Mouse (Mus musculus) adrenal gland, postnatal 36 days (tissue): ENCODE measurements around the gene Efna5. TPM values are rescaled to one million over a fixed set of nuclear protein-coding genes. Genes with fewer than 3 reads are reported as not detected.

Source experiments
- DNase-seq, 2 experiments: peaks; one replicate each; pipeline ENCODE4 v3.0.0; 2021; ENCODE audit warnings: mixed read lengths in 1 of 2
- total RNA-seq, 2 experiments: library from RNA; stranded (reverse); gene quantifications; 2 replicates each; pipeline ENCODE4 v1.2.3; 2021

Gene Efna5
- total RNA-seq, 2 experiments from 2014 or later = 17.3 to 21.5 TPM

DNA sequence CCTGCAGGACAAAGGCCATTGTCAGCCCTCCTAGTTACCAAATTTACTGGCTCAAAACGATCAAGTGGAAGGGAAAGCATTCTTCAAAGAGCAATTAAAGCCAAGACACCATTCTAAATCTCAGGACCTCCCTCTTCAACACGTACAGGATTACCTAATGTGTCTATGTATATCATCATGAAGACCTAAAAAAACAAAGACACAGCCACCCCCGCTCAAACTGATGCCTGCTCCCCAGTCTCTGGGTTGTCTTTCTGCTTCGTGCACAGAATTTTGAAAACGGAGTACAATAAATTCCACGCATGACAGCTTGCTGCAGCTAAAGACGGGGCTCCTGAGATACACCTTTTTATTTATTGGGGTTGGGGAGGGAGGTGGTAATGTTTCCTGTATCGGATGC lies 133.7 kb downstream of the Efna5 start:
- DNase-seq = no peak

DNA sequence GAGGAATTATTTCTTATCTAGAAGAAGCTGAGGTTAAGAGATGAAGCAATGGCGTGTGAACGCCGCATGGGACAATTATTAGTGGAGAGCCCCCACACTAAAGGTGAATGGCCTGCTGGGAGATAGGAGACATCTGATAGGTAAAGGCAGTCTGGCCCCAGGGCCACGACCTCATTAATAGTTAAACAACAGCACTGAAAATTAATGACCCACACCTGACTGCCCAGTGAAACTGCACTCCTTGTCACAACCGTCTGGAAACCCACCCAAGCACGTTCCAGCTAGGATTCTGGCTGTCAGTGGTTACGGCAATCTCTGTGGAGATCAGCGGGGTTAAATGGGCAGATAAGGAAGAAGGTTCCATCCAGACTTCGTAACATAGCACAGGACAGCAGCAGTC lies 134.3 kb downstream of the Efna5 start:
- no peak for DNase-seq

DNA sequence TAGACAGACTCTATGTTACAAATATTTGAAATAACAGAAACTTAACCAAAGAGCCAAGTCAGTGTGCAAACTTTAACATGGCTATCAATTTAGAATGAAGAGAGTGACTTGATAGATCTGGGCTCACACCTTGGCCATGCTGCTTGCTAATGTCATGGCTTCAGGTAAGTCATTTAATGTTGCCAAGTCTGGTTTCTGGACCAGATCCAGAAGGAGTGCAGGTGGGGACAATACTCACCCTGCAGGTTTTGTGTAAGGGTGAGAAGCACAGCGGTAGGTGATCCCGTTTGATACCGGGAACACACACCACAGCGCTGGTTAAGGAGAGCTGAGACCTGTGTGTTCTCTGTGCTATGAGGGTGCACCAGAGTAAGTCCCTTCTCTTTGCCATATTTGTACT lies 135.8 kb downstream of the Efna5 start:
- DNase-seq = no peak

DNA sequence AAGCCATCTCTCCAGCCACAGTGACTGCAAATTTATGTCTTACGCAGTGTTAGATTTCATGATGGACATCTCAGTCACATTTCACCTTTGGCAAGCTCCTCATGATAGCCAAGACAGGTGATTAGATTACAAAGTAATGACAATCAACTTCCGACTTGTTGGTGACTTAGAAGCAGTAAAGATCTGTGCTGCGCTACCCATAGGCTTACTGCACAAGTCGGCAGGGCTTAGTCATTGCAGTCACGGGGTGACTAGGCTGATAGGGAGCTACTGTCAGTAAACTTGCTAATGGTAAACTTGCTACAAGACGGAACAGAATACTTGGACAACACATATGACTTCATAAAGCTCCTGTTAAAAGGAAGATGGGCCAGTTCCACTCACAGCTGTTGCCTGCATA lies 136.9 kb downstream of the Efna5 start:
- no peak for DNase-seq

DNA sequence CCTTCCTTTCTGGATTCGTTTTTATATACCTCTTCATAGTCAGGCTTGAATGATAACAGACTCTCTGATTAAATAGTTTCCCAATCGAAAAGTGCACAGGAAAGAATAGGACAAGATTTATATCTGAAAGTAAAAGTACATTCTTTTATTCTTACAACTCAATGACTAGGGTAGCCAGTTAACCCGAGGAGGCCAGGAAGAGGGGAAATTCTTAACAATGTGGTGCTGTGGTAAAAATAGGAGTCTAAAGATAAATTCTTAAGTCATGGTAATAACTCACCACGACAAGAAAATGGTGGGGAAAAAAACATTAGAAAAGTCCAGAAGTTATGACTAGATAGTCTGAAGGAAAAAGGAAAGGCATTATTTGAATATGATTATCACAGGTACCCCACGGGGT lies 139.4 kb downstream of the Efna5 start:
- no peak for DNase-seq

DNA sequence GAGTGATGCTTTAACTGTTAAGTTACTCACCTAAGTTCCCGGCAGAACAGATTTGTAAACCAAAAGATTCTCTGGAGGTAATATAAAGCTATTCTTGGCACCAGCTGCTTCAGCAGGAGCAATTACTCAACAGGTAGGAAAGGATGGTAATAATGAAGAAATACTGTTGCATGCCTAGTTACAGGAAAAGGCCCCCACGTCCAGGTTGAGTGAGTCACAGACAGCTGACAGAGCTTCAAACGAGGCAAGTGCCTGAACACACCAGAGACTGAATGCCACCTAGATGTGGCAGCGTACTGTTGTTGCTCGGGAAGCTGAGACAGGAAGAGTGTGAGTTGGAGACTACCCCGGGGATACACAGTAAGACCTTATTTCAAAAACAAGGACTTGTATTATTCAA lies 140.1 kb downstream of the Efna5 start:
- DNase-seq = no peak

DNA sequence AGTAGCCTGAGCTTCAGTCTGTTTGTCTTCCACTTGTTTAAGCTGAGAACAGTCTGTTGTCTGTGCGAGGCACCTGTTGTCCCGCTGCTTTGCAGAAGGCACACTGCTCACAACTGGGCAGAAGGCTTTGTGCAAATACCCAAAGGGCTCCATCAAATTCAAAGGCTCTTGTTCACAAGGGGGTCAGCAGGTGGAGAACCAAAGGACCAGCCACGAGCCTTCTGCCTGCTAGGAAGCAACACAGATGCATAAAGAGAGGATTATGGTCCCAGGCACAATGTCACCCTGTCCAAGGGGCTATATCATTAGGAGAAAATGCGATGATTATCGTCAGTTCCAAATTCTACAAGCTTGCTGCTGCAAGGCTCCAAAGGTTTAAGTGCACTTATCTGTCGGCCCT lies 141.1 kb downstream of the Efna5 start:
- DNase-seq = no peak

DNA sequence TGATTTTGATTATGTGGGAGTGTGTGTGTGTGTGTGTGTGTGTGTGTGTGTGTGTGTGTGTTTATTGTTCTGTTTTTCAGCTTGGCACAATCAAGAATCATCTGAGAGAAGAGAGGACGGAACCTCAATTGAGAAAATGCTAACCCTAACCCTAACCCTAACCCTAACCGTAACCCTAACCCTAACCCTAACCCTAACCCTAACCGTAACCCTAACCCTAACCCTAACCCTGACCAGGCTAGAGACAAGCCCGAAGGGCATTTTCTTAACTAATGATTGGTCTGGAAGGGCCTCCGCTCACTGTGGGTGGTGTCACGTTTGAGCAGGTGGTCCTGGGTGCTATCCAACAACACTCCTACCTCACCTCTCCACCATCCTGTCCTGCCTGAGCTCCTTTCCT lies 143.7 kb downstream of the Efna5 start:
- no peak for DNase-seq

DNA sequence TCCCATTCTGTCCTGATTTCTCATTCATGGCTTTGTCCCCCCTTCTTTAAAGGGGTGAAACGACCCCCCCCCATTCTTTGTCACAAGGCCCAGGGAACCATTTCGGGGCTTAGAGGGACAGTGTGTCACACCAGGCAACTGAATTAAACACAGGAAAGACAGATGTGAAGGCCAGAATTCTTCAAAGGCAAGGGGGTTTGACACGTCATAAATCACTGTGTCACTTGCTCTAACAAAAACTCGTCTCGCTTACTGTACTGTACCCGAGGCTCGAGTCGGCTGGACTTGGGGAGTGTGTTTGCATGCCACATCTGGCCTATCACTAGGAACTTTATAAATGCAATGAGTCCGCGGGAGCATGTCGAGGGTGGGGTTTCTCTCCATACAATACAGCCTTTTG lies 145.2 kb downstream of the Efna5 start:
- DNase-seq = no peak

DNA sequence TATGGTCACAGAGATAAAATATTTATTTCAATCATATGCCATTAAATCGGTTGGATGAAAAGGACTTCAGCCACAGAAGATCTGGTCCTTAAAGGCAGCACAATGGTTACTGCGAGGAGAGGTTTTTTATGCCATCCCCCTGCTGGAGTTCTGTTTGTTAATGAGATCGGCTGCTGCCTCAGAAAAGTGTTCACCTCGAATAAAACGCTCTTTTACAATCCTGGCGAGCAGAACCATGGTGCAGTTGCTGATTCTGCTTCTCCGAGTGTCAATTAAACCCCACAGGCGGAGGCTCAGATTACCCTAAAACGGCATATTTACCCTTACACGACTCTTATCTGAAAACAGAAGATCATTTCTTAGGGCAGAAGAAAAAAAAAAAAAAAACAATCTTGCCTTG lies 146.2 kb downstream of the Efna5 start:
- no peak for DNase-seq

DNA sequence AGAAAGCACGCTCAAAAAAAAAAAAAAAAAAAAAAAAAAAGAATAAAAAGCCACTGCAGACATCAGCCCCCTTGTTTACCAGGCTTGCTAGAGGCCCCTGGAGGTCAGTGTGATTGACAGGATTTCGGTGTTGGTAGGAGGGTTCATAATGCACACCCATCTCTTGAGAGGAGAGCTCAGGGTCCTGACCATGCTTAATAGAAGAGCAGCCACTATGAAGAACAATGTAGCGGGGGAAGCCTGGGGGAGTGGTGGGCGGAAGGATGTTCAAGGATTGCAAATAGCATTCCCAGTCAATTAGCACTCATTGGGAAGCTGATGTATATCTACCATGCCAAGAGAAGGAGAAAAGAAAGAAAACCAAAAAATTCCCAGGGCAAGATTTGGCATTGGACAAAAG lies 147.1 kb downstream of the Efna5 start:
- DNase-seq = no peak

DNA sequence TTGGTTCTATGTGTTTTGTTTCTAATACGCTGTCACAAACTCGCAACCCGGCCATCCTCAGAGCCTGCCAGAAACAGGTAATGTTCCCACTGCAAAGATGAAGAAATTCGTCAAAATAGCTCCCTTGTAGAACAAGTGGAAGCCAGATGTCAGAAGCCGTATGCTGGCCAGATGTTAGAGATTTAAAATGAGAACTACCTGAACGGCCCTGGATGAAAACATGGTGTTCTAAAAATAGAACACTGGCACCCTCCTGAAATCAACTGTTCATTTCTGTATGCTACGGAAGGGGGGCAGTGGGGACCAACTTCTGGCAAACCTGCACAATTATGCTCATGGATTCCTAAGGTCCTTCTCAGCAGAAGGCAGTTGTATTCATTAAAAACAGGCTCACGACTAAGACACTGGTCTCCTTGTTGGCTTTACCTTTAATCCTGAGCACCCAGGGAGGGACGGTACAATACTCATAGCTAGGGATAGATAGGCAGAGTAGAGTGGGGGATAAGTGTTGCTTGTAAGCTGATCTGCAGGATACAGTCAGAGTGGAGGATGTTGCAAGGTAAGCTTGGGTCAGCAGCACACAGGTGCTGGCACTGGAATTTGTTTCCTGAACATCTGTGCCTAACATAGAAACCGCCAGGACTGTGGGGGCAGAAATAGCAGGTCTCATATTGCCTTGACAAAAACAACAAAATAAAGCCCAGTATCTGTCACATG lies 151.2 kb downstream of the Efna5 start:
- no peak for DNase-seq

DNA sequence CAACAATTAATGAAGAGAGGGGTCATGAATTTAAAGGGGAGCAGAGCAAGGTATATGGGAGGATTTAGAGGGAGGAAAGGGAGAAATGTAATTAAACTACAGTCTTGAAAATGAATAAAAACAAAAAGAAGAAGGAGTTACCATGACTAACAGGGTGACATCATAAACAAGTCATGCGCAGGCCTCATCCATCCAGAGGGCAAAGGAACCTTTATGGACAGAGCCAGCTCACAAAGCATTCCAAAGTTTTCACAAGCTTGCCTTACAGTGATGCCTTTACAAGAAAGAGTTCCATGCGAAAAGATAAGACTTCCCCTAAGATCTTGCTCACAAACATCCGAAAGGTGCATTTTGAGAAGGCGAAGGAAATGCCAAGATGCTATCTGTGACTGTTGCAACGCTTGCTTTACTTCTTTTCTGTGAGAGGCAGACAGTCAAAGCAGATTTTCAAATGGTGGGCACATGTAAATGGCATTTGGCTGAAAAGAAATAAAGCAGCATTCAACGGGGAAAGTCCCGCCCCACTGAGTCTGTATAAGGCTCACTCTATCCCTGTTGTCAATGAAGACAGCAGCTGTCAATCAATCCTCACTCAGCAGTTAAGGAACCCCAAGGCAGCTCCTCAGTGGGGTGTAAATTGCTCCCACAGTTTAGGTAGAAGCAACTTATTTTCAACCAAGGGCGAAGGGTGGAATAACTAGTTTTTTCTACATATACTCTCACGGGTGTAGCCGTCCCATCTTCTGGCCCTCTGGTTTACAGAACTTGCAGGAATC lies 152.8 kb downstream of the Efna5 start:
- no peak for DNase-seq

DNA sequence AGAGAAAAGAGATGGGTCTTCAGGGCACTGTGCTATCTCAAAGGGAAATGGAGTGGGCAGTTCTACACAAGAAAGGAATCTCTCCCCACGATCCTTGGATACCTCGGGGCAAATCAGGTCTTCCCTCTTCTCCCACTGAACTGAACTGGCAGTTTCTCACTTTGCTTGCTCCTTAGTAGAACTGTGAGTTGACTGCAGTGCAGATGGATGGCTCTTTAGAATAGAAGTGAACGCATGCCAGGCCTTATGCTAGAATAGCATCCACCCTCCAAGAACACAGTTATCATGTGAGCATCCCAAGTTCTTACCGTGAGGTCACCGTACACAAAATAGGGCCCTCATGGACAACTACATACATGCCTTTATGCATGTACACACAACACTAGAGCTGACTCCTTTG lies 155.0 kb downstream of the Efna5 start:
- no peak for DNase-seq

DNA sequence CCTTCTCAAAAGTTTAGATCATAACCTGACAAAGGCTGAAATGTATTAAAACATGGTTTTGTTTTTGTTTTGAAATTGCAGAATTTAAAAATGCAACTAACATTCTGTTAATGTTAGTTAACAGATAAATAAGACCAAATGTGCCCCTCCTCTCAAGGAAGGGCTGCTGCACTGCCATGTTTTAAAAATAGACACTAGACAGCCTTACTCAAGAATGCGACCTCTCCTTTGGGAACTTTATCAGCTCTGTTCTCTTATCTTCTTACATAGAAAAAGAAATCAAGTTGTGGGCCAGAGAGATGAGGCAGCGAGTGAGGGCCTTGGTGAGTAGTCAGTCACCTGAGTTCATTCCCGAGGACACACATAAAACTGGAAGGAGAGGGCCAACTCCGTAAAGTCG lies 158.2 kb downstream of the Efna5 start:
- no peak for DNase-seq

DNA sequence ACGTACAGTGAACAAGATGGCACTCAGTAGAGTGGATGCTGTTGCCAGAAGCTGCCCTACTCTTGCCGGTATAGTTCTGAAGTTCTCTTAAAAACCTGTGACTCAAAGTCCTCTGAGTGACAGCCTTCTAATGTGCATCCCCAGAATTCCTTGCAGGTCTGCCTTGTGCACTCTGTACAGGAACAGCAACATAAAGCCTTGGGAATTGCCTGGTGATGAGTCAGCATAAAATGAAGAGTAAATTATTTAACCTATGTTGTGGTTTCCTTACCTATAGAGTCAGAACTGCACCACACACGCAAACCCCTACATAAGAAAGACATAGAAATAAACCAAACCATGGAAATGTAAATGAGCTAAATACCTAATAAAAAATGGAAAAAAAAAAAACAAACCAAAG lies 159.5 kb downstream of the Efna5 start:
- DNase-seq = no peak

DNA sequence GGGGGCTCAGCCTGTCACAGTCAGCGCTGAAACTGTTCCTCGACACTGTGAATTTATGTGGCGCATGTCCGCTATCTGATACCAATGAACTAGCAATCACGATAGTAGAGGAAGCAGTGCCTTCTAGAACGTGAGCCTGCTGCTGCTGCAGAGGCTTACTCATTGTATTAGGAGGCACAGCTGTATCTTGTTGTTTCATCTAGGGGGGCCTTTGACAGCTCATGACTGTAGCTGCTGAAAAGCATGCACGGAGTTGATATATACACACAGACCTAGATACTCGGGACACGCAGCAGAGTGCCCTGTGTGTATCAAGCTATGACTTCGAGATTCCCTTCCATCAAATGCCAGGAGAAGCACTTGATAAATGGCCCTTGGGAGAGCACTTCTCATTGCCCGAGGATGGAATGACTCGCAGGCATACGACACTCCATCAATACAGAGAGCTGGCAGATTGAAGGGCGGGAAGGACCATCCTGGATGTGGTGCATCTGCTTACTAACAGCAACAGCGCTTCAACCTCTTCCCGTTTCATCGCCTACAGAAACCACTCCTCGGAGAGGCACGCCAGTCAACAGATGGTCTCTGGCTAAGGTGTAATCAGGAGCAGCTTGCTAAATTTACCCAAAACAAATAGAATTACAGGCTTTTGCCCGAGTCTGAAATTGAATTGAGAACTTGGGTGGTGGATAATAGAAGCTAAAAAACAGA lies 160.2 kb downstream of the Efna5 start:
- no peak for DNase-seq

DNA sequence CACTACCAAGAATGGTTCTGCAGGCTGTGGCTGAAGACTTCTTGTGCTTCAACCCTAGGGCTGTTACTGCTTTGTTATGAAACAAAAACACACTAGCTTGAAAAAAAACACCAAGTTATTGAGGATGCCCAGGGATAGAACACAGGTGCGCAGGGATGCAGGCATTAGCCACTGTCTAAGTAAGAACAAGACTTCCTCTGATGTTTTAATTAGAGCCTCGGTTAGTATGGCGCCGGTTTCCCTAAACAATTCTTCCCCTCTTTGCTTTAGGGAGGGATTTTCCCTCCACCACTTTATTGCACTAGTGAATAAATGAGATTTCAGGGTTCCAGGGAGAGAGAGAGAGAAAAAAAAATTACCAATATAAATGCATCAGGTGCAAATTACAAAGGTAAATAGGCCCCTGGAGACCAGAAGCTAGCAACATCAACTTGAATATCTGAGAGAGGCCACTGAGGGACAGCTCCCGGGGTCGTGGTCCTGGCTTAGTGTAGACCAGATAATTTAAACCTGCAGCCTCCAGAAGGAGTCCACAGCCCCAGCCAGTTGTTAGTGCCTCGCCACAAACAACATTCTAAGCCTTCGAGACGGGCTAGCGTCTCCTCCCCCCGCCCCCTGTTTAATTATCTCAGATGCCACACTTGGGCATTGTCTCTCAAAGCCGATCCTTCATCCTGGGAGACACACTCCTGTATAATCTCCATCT lies 163.5 kb downstream of the Efna5 start:
- DNase-seq = no peak

DNA sequence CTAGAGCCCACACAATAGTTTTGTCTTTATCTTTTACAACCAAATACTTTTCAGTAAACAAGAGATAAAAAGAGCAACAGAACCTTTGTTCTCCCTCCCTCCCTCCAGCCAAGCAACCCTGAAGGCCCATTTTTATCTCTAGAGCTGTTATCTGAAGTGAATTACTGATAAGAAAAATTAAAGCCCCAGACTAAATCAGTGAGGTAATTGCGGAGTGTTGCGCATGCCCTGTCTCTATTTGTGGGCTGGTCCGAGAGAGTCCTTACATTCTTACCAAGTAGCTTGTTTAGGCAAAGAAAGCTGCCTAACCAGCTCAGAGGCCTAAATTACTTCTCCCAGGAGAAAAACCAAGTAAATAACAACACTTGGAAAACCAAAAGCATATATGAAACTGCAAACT lies 167.7 kb downstream of the Efna5 start:
- DNase-seq = no peak

DNA sequence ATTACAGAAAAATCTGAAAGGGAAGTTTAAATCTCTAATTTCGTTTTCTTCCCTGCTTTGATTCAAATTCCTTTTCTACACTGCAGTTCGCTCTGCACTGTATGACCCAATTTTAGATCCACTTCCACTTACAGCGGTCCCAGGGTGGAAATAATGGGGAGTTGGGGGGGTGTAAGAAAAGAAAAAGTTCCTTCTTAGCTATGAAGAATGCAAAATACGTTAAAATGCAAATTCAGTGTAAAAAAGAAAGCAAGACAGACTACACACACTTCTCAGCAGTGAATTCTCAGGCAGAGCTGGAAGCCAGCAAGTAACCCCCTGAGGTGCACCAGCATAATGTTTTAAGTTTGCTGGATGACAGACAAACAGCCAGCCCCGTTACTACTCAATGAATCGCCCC lies 174.7 kb downstream of the Efna5 start:
- no peak for DNase-seq

DNA sequence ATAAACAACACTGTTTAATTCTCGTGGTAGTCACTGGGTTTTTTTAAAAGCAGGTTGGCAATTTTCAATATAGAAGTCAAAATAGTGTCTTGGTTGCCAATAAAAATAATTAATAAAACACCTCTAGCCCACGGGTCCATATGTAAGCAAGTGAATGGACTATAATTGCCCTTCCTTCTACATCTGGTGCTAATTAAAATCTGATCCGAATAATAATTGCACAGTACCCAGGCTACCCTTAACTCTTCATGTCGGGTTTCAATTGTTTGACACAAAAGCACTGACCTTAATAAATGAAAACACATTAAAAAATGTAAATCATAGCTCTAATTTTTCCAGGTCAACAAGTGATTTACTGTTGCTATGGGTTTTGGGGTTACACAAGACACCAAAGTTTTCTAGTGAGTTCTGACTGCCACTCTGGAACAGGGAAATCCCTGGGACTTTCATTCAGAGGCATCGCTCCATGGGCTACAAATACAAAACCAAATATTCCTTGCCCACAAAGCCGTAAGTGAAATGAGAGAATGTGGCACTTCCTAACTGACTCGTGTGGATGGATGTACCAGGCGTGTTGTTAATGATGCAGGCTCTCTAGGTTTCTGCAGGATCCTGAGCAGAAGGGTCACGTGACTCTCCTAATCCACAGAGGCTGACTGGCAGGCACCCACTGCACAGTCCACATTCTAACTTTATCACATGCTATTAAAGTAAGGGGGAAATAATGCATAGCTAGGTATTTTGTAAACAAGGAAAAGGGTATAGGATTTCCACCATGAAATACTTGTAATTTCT lies 178.9 kb downstream of the Efna5 start:
- DNase-seq = no peak
